Mouse (Mus musculus): ENCODE measurements at regions not wholly inside any gene's neighbourhood (a gene's known extent, or its start where the extent isn't known, plus 50 kb on each side); places are given as distances from the start of the nearest gene placed in this dataset.

GRCm38 (mm10) chr12:58559833-58560232, 290.7 kb upstream of the Clec14a start:
- Histone ChIP-seq H3K36me3 (no peaks in the 10 kb centered on the region), H3K4me3 (no peak overlapping the region), H3K27me3 (ENCODE audit: low read depth, poor library complexity, severe bottlenecking) (no peaks in the 10 kb centered on the region), H3K4me1 (no peaks in the 10 kb centered on the region), H3K27ac (replicated peaks) (no peak overlapping the region), H3K9me3 (replicated peaks) (no peaks in the 10 kb centered on the region)
- WGBS, result 57% methylated on average over 1 of the region's 1 CpGs
- DNase-seq (ENCODE audit: low spot score), result no peak

- H3K36me3 ChIP-seq, result no peaks in the 10 kb centered on the region
- no peaks in the 10 kb centered on the region for H3K27me3 ChIP-seq (ENCODE audit: low read depth, poor library complexity, severe bottlenecking)
- H3K4me1 ChIP-seq, result no peaks in the 10 kb centered on the region
- no peaks in the 10 kb centered on the region for H3K9me3 ChIP-seq (replicated peaks)
- WGBS, result 75% methylated on average over 4 of the region's 4 CpGs
- DNase-seq (ENCODE audit: low spot score), result no peak
- no peak overlapping the region for H3K27ac ChIP-seq (replicated peaks)
- no peak overlapping the region for H3K4me3 ChIP-seq
Measured at GRCm38 (mm10) chr12:58557261-58557660, 288.2 kb upstream of the Clec14a start.

GRCm38 (mm10) chr12:58556741-58557140, 287.7 kb upstream of the Clec14a start:
- Histone ChIP-seq H3K27me3 (ENCODE audit: low read depth, poor library complexity, severe bottlenecking) (no peaks in the 10 kb centered on the region), H3K4me1 (no peaks in the 10 kb centered on the region), H3K9me3 (replicated peaks) (no peaks in the 10 kb centered on the region), H3K27ac (replicated peaks) (no peak overlapping the region), H3K36me3 (no peaks in the 10 kb centered on the region), H3K4me3 (no peak overlapping the region)
- no peak for DNase-seq (ENCODE audit: low spot score)
- WGBS, result 86% methylated on average over 4 of the region's 4 CpGs

- H3K36me3 ChIP-seq, result no peaks in the 10 kb centered on the region
- no peak overlapping the region for H3K27ac ChIP-seq (replicated peaks)
- no peak overlapping the region for H3K4me3 ChIP-seq
- no peaks in the 10 kb centered on the region for H3K9me3 ChIP-seq (replicated peaks)
- 85% methylated on average over 1 of the region's 1 CpGs for WGBS
- H3K27me3 ChIP-seq (ENCODE audit: low read depth, poor library complexity, severe bottlenecking), result no peaks in the 10 kb centered on the region
- no peak for DNase-seq (ENCODE audit: low spot score)
- H3K4me1 ChIP-seq, result peaks cover under 1% of the 10 kb centered on the region; the same call in 1 of the 2 replicates
Measured at GRCm38 (mm10) chr12:58556060-58556459, 287.0 kb upstream of the Clec14a start.

GRCm38 (mm10) chr12:58550859-58551761, 282.0 kb upstream of the Clec14a start:
- H3K27me3 ChIP-seq (ENCODE audit: low read depth, poor library complexity, severe bottlenecking), result no peaks in the 10 kb centered on the region
- H3K27ac ChIP-seq (replicated peaks), result no peak overlapping the region
- WGBS, result 27% methylated on average over 9 of the region's 9 CpGs
- H3K4me3 ChIP-seq, result no peak overlapping the region
- H3K4me1 ChIP-seq, result peaks cover 11% of the 10 kb centered on the region
- H3K36me3 ChIP-seq, result no peaks in the 10 kb centered on the region
- no peaks in the 10 kb centered on the region for H3K9me3 ChIP-seq (replicated peaks)
- no peak for DNase-seq (ENCODE audit: low spot score)

- 88% methylated on average over 4 of the region's 4 CpGs for WGBS
- no peaks in the 10 kb centered on the region for H3K27me3 ChIP-seq (ENCODE audit: low read depth, poor library complexity, severe bottlenecking)
- H3K27ac ChIP-seq (replicated peaks), result no peak overlapping the region
- no peaks in the 10 kb centered on the region for H3K36me3 ChIP-seq
- H3K4me3 ChIP-seq, result no peak overlapping the region
- no peak for DNase-seq (ENCODE audit: low spot score)
- peaks cover 10% of the 10 kb centered on the region for H3K4me1 ChIP-seq
- H3K9me3 ChIP-seq (replicated peaks), result no peaks in the 10 kb centered on the region
Measured at GRCm38 (mm10) chr12:58545832-58546538, 276.9 kb upstream of the Clec14a start.

GRCm38 (mm10) chr12:58544862-58545261, 275.8 kb upstream of the Clec14a start:
- H3K4me1 ChIP-seq, result no peaks in the 10 kb centered on the region
- H3K4me3 ChIP-seq, result no peak overlapping the region
- H3K9me3 ChIP-seq (replicated peaks), result no peaks in the 10 kb centered on the region
- no peak for DNase-seq (ENCODE audit: low spot score)
- H3K36me3 ChIP-seq, result no peaks in the 10 kb centered on the region
- no peaks in the 10 kb centered on the region for H3K27me3 ChIP-seq (ENCODE audit: low read depth, poor library complexity, severe bottlenecking)
- WGBS, result 64% methylated on average over 4 of the region's 4 CpGs
- H3K27ac ChIP-seq (replicated peaks), result no peak overlapping the region

GRCm38 (mm10) chr12:58538305-58538719, 269.2 kb upstream of the Clec14a start:
- Histone ChIP-seq H3K36me3 (no peaks in the 10 kb centered on the region), H3K27me3 (ENCODE audit: low read depth, poor library complexity, severe bottlenecking) (no peaks in the 10 kb centered on the region), H3K27ac (replicated peaks) (no peak overlapping the region), H3K4me1 (no peaks in the 10 kb centered on the region), H3K9me3 (replicated peaks) (no peaks in the 10 kb centered on the region), H3K4me3 (no peak overlapping the region)
- WGBS, result 80% methylated on average over 5 of the region's 5 CpGs
- no peak for DNase-seq (ENCODE audit: low spot score)

GRCm38 (mm10) chr12:58537833-58538232, 268.7 kb upstream of the Clec14a start:
- Histone ChIP-seq H3K4me3 (no peak overlapping the region), H3K9me3 (replicated peaks) (no peaks in the 10 kb centered on the region), H3K27ac (replicated peaks) (no peak overlapping the region), H3K36me3 (no peaks in the 10 kb centered on the region), H3K4me1 (no peaks in the 10 kb centered on the region), H3K27me3 (ENCODE audit: low read depth, poor library complexity, severe bottlenecking) (no peaks in the 10 kb centered on the region)
- no peak for DNase-seq (ENCODE audit: low spot score)
- 70% methylated on average over 8 of the region's 8 CpGs for WGBS

- Histone ChIP-seq H3K27me3 (ENCODE audit: low read depth, poor library complexity, severe bottlenecking) (no peaks in the 10 kb centered on the region), H3K36me3 (no peaks in the 10 kb centered on the region), H3K9me3 (replicated peaks) (no peaks in the 10 kb centered on the region), H3K27ac (replicated peaks) (no peak overlapping the region), H3K4me1 (no peaks in the 10 kb centered on the region), H3K4me3 (no peak overlapping the region)
- no peak for DNase-seq (ENCODE audit: low spot score)
- WGBS, result 89% methylated on average over 7 of the region's 7 CpGs
Measured at GRCm38 (mm10) chr12:58536381-58536992, 267.4 kb upstream of the Clec14a start.

GRCm38 (mm10) chr12:58530306-58530705, 261.2 kb upstream of the Clec14a start:
- no peaks in the 10 kb centered on the region for H3K27me3 ChIP-seq (ENCODE audit: low read depth, poor library complexity, severe bottlenecking)
- H3K4me1 ChIP-seq, result no peaks in the 10 kb centered on the region
- no peak for DNase-seq (ENCODE audit: low spot score)
- H3K27ac ChIP-seq (replicated peaks), result no peak overlapping the region
- H3K36me3 ChIP-seq, result no peaks in the 10 kb centered on the region
- WGBS, result 78% methylated on average over 3 of the region's 3 CpGs
- H3K9me3 ChIP-seq (replicated peaks), result no peaks in the 10 kb centered on the region
- H3K4me3 ChIP-seq, result no peak overlapping the region

- Histone ChIP-seq H3K27me3 (ENCODE audit: low read depth, poor library complexity, severe bottlenecking) (no peaks in the 10 kb centered on the region), H3K36me3 (no peaks in the 10 kb centered on the region), H3K27ac (replicated peaks) (no peak overlapping the region), H3K9me3 (replicated peaks) (no peaks in the 10 kb centered on the region), H3K4me1 (peaks cover 19% of the 10 kb centered on the region), H3K4me3 (no peak overlapping the region)
- no peak for DNase-seq (ENCODE audit: low spot score)
- WGBS, result 58% methylated on average over 1 of the region's 1 CpGs
Measured at GRCm38 (mm10) chr12:58516800-58517199, 247.7 kb upstream of the Clec14a start.

GRCm38 (mm10) chr12:58513951-58514350, 244.9 kb upstream of the Clec14a start:
- no peaks in the 10 kb centered on the region for H3K27me3 ChIP-seq (ENCODE audit: low read depth, poor library complexity, severe bottlenecking)
- H3K36me3 ChIP-seq, result no peaks in the 10 kb centered on the region
- H3K4me1 ChIP-seq, result peaks cover 19% of the 10 kb centered on the region
- no peak overlapping the region for H3K27ac ChIP-seq (replicated peaks)
- 89% methylated on average over 1 of the region's 1 CpGs for WGBS
- DNase-seq (ENCODE audit: low spot score), result no peak
- no peaks in the 10 kb centered on the region for H3K9me3 ChIP-seq (replicated peaks)
- H3K4me3 ChIP-seq, result no peak overlapping the region
